Comparison of ENCODE assay signal across 8 mouse cellular contexts in the genomic region with DNA sequence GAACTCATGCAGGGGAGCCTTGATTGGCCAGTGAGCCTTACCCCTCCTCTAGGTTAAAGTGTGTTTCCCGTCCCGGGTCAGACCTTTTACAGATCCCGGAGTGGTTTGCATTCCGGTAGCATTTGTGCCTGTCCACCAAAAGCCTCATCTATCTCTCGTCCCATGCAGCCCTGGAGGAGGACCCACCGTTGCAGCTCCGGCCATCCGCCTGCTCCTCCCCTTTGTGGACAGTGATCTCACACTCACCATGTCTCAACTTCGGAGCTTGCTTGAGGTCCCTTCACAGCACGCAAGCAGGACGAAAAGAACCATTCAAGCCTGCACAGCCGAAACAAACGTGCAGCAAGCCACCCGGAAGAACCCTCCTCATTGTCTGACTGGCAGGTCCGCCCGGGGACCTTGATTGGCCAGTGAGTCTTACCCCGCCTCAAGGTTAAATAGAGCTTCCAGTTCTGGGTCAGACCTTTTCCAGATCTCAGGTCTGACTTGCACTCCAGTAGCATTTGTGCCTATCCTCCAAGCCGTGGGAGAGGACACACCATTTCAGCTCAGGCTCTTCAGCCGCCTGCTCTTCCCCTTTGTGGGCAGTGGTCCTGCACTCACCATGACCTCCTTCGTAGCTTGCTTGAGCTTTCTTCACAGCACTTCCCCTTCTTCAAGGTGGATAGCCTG.
DNase-seq lines count a peak whose midpoint lies in the region; ATAC-seq and TF ChIP-seq lines count a peak whose summit lies in the region.

No protein-coding gene starts in this region.

- DNase-seq in MEL (ENCODE audit: low read depth, low spot score) = peak; percentile 92
- peak; percentile 82 to 86 for DNase-seq in cerebellum, adult 2 months
- peak; percentile 88 for DNase-seq in forebrain, postnatal 0 days
- peak; percentile 82 for DNase-seq in heart, postnatal 4 days
- DNase-seq in layer of hippocampus, adult 8-10 months (ENCODE audit: low spot score in 2 of 2) = peak; percentile 81 to 84
- peak; percentile 72 for DNase-seq in ovary, adult 18-20 months (ENCODE audit: low spot score)
- DNase-seq in thymus, postnatal 0 days (ENCODE audit: low spot score) = peak; percentile 87

- H3K4me2 ChIP-seq in forebrain, postnatal 0 days (ENCODE audit: low read depth) = peak overlapping the region; percentile 81
- peak overlapping the region; percentile 73 for H3K4me2 ChIP-seq in lung, embryonic 15.5 days

- peaks cover 0 to 3% of the 10 kb centered on the region in 2 experiments; a peak in 1 of 4 replicates for H3K4me1 ChIP-seq in MEL (ENCODE audit: control insufficient read depth in 1 of 2, insufficient read depth in 2 of 2, low read length in 2 of 2)
- no peaks in the 10 kb centered on the region for H3K4me1 ChIP-seq in cerebellum, adult 2 months (ENCODE audit: control insufficient read depth, insufficient read depth, low read length)
- H3K4me1 ChIP-seq in forebrain, postnatal 0 days (ENCODE audit: insufficient read depth) = peaks cover 3% of the 10 kb centered on the region; the same call in 1 of the 2 replicates
- H3K4me1 ChIP-seq in lung, embryonic 15.5 days = peaks cover 8% of the 10 kb centered on the region; the same call in 1 of the 2 replicates

- WGBS in cerebellum, adult 2 months = 1% methylated on average over 20 of the region's 20 CpGs
- WGBS in forebrain, postnatal 0 days = 3% methylated on average over 20 of the region's 20 CpGs
- WGBS in lung, embryonic 15.5 days = under 1% methylated on average over 20 of the region's 20 CpGs

- no peaks in the 10 kb centered on the region for H3K9me3 ChIP-seq in MEL (replicated peaks; ENCODE audit: insufficient read depth, low read length)
- 0 out of 2 replicates have a peak, but pooled peaks cover 6% of the 10 kb centered on the region for H3K9me3 ChIP-seq in forebrain, postnatal 0 days (ENCODE audit: low read length)
- no peaks in the 10 kb centered on the region for H3K9me3 ChIP-seq in lung, embryonic 15.5 days

- no peaks in the 10 kb centered on the region for H3K27me3 ChIP-seq in MEL (ENCODE audit: control insufficient read depth in 1 of 2, insufficient read depth in 2 of 2, low read length in 2 of 2)
- H3K27me3 ChIP-seq in cerebellum, adult 2 months (ENCODE audit: control insufficient read depth, insufficient read depth, low read length) = no peaks in the 10 kb centered on the region
- no peaks in the 10 kb centered on the region for H3K27me3 ChIP-seq in forebrain, postnatal 0 days (ENCODE audit: insufficient read depth, low read length)
- H3K27me3 ChIP-seq in lung, embryonic 15.5 days = no peaks in the 10 kb centered on the region

- H3K79me2 ChIP-seq in MEL (ENCODE audit: control insufficient read depth, insufficient read depth, low read length, poor library complexity) = peaks cover 9% of the 10 kb centered on the region

- H3K4me3 ChIP-seq in MEL (ENCODE audit: control insufficient read depth in 1 of 2, insufficient read depth in 1 of 2, low read depth in 2 of 2, low read length in 2 of 2) = peak overlapping the region; percentile 87 to 95
- H3K4me3 ChIP-seq in cerebellum, adult 2 months (replicated peaks; ENCODE audit: insufficient read depth, low read depth, low read length) = peak overlapping the region; percentile 95
- peak overlapping the region; percentile 65 for H3K4me3 ChIP-seq in forebrain, postnatal 0 days (ENCODE audit: low read depth, low read length)
- peak overlapping the region; percentile 59 for H3K4me3 ChIP-seq in lung, embryonic 15.5 days

- peak overlapping the region; percentile 86 for H3K27ac ChIP-seq in MEL (ENCODE audit: control insufficient read depth, low read depth, low read length)
- peak overlapping the region; percentile 56 for H3K27ac ChIP-seq in cerebellum, adult 2 months (ENCODE audit: insufficient read depth, low read length)
- H3K27ac ChIP-seq in forebrain, postnatal 0 days (ENCODE audit: low read depth, low read length) = peak overlapping the region; percentile 79
- peak overlapping the region; percentile 82 for H3K27ac ChIP-seq in lung, embryonic 15.5 days

- no peak for TF ChIP-seq EP300 in MEL (IDR thresholded peaks at IDR 0.05; ENCODE audit: low read depth in 1 of 2, low read length in 2 of 2)

- TF ChIP-seq POLR2A in MEL (IDR thresholded peaks at IDR 0.05; ENCODE audit: control insufficient read depth in 1 of 2, insufficient read depth in 1 of 2, low read depth in 1 of 2, low read length in 2 of 2, poor library complexity in 1 of 2) = peak; percentile 48 to 91; a peak in 3 of 4 replicates
- peak; percentile 71; the same call in 1 of the 2 replicates for TF ChIP-seq POLR2A in cerebellum, adult 2 months (IDR thresholded peaks at IDR 0.05; ENCODE audit: borderline replicate concordance, insufficient read depth, low read length)

- TF ChIP-seq RAD21 in MEL (IDR thresholded peaks at IDR 0.05; ENCODE audit: low read depth, low read length) = no peak

- peak; percentile 99 for ATAC-seq in forebrain, postnatal 0 days
- peak; percentile 98 for ATAC-seq in lung, embryonic 15.5 days (ENCODE audit: borderline replicate concordance, extremely low read depth, low FRiP score, low TSS enrichment)

- H3K36me3 ChIP-seq in MEL (ENCODE audit: control insufficient read depth in 1 of 2, insufficient read depth in 2 of 2, low read length in 2 of 2) = peaks cover 2 to 4% of the 10 kb centered on the region in 2 experiments; a peak in 3 of 4 replicates
- no peaks in the 10 kb centered on the region for H3K36me3 ChIP-seq in forebrain, postnatal 0 days (ENCODE audit: insufficient read depth)
- H3K36me3 ChIP-seq in lung, embryonic 15.5 days = no peaks in the 10 kb centered on the region

- peak overlapping the region; percentile 84 for H3K9ac ChIP-seq in MEL (ENCODE audit: control insufficient read depth, low read depth, low read length, poor library complexity, severe bottlenecking)
- H3K9ac ChIP-seq in forebrain, postnatal 0 days = peak overlapping the region; percentile 70
- H3K9ac ChIP-seq in lung, embryonic 15.5 days = peak overlapping the region; percentile 61

- TF ChIP-seq CTCF in MEL (IDR thresholded peaks at IDR 0.05 in 2 of 3, conservative IDR thresholded peaks at IDR 0.05 in 1 of 3; ENCODE audit: control insufficient read depth in 1 of 3, insufficient read depth in 1 of 3, low read depth in 2 of 3, low read length in 3 of 3, poor library complexity in 1 of 3, severe bottlenecking in 1 of 3) = no peak
- no peak for TF ChIP-seq CTCF in cerebellum, adult 2 months (IDR thresholded peaks at IDR 0.05; ENCODE audit: borderline replicate concordance, insufficient read depth, low read depth, low read length)
- no peak for TF ChIP-seq CTCF in forebrain, postnatal 0 days (IDR thresholded peaks at IDR 0.05; ENCODE audit: low read depth)

TF ChIP-seq in MEL, 35 proteins besides CTCF, POLR2A, EP300 and RAD21:
- no peak for TF ChIP-seq UBTF (IDR thresholded peaks at IDR 0.05; ENCODE audit: borderline replicate concordance, insufficient read depth, low read depth, low read length)
- peak; percentile 84 for TF ChIP-seq CHD2 (IDR thresholded peaks at IDR 0.05; ENCODE audit: low read length)
- no peak for TF ChIP-seq ZKSCAN1 (IDR thresholded peaks at IDR 0.05; ENCODE audit: low read depth, low read length)
- peak; percentile 82; the same call in 1 of the 2 replicates for TF ChIP-seq POLR2AphosphoS2 (IDR thresholded peaks at IDR 0.05; ENCODE audit: low read length)
- peak; percentile 70 for TF ChIP-seq MAX (IDR thresholded peaks at IDR 0.05; ENCODE audit: low read length)
- no peak for TF ChIP-seq GABPA (IDR thresholded peaks at IDR 0.05; ENCODE audit: low read depth, low read length)
- no peak for TF ChIP-seq POLR2AphosphoS5 (IDR thresholded peaks at IDR 0.05; ENCODE audit: borderline replicate concordance, low read depth, low read length)
- no peak for TF ChIP-seq USF2 (IDR thresholded peaks at IDR 0.05; ENCODE audit: borderline replicate concordance in 1 of 2, insufficient read depth in 1 of 2, low read depth in 1 of 2, low read length in 2 of 2)
- 0 out of 2 replicates have a peak, but pooled peaks have one; percentile 38 for TF ChIP-seq MAZ (IDR thresholded peaks at IDR 0.05; ENCODE audit: low read depth, low read length)
- peak; percentile 74 for TF ChIP-seq NELFE (IDR thresholded peaks at IDR 0.05; ENCODE audit: low read depth, low read length)
- TF ChIP-seq SIN3A (IDR thresholded peaks at IDR 0.05; ENCODE audit: low read length) = peak; percentile 82; the same call in 1 of the 2 replicates
- TF ChIP-seq HCFC1 (IDR thresholded peaks at IDR 0.05; ENCODE audit: low read depth, low read length) = peak; percentile 89
- no peak for TF ChIP-seq BHLHE40 (IDR thresholded peaks at IDR 0.05; ENCODE audit: borderline replicate concordance, low read depth, low read length)
- no peak for TF ChIP-seq ETS1 (IDR thresholded peaks at IDR 0.05; ENCODE audit: low read depth, low read length)
- no peak for TF ChIP-seq E2F4 (IDR thresholded peaks at IDR 0.05; ENCODE audit: borderline replicate concordance, low read depth, low read length)
- no peak for TF ChIP-seq GATA1 (IDR thresholded peaks at IDR 0.05; ENCODE audit: low read depth, low read length)
- no peak for TF ChIP-seq SMC3 (IDR thresholded peaks at IDR 0.05; ENCODE audit: low read depth, low read length)
- peak; percentile 69; the same call in 1 of the 2 replicates for TF ChIP-seq ELF1 (IDR thresholded peaks at IDR 0.05; ENCODE audit: low read depth, low read length)
- TF ChIP-seq CHD1 (IDR thresholded peaks at IDR 0.05; ENCODE audit: low read depth, low read length) = no peak
- TF ChIP-seq KAT2A (conservative IDR thresholded peaks at IDR 0.05; ENCODE audit: low read depth, low read length) = peak; percentile 69; the same call in 1 of the 2 replicates
- no peak for TF ChIP-seq USF1 (IDR thresholded peaks at IDR 0.05; ENCODE audit: low read depth, low read length)
- TF ChIP-seq ZNF384 (IDR thresholded peaks at IDR 0.05; ENCODE audit: low read depth, low read length) = no peak
- TF ChIP-seq ZMIZ1 (IDR thresholded peaks at IDR 0.05; ENCODE audit: low read depth, low read length) = peak; percentile 65
- TF ChIP-seq TBP (IDR thresholded peaks at IDR 0.05; ENCODE audit: low read depth, low read length) = peak; percentile 91
- TF ChIP-seq MYC (IDR thresholded peaks at IDR 0.05; ENCODE audit: low read depth, low read length) = peak; percentile 87
- TF ChIP-seq MXI1 (IDR thresholded peaks at IDR 0.05; ENCODE audit: low read depth, low read length) = peak; percentile 91
- TF ChIP-seq ZC3H11A (IDR thresholded peaks at IDR 0.05; ENCODE audit: low read depth, low read length) = no peak

Comparison
In these comparisons a context has a peak if more than half of its experiments do, and no peak if none do; other contexts are left out.
1. Peak in every context shown above with its lines: DNase-seq, ATAC-seq, H3K4me3 ChIP-seq and H3K27ac ChIP-seq.